Mouse (Mus musculus) gastrocnemius, adult 18-20 months (tissue): Measurements from ENCODE around the gene Ndrg2. TPM values are rescaled to one million over a fixed set of nuclear protein-coding genes. Genes with fewer than 3 reads are reported as not detected.
"Not testable (repeated sequence)": the region's sequence is repeated elsewhere in the genome, so short reads cannot be mapped to it uniquely, and the experiment has no call there.

Experiments
- DNase-seq: peaks from one replicate; pipeline ENCODE4 v3.0.0; 2021; ENCODE audit warnings: low spot score
- long read RNA-seq, 2 experiments: library from polyadenylated mRNA; stranded (forward); transcript quantifications; one replicate each; pipeline ENCODE4 v2.0.0; 2021
- total RNA-seq, 2 experiments: library from RNA; stranded (reverse); gene quantifications; 2 replicates each; pipeline ENCODE4 v1.2.3; 2021

Gene Ndrg2
- 1,000 to 10,000 TPM; 1,941 to 1,973 TPM for total RNA-seq
- long read RNA-seq, experiment 1, transcript Ndrg2-202 (15 exons, 2,103 nt) = minor isoform, 8 of 3,320 reads
- long read RNA-seq, experiment 1, transcript Ndrg2-201 (16 exons, 2,099 nt) = major isoform, 1,274 of 3,320 reads
- long read RNA-seq, experiment 1, partial matches to known transcripts = 176 of 3,320 reads
- long read RNA-seq, experiment 1, other reads (novel, unspliced or antisense) = 1,862 of 3,320 reads
- long read RNA-seq, experiment 2, transcript Ndrg2-201 (16 exons, 2,099 nt) = major isoform, 1,080 of 2,999 reads
- long read RNA-seq, experiment 2, transcript Ndrg2-202 (15 exons, 2,103 nt) = minor isoform, 6 of 2,999 reads
- long read RNA-seq, experiment 2, partial matches to known transcripts = 171 of 2,999 reads
- long read RNA-seq, experiment 2, other reads (novel, unspliced or antisense) = 1,742 of 2,999 reads

- DNase-seq = peak; percentile 94
Measured at GRCm38 (mm10) chr14:51913960-51914762, at the start of gene Ndrg2. Gene Ndrg2, minus strand, starts transcription at chr14:51914158.

- DNase-seq = no peak
Measured at GRCm38 (mm10) chr14:51960316-51960715, 46.4 kb upstream of the Ndrg2 start.

GRCm38 (mm10) chr14:51943336-51943735, 29.4 kb upstream of the Ndrg2 start:
- no peak for DNase-seq

GRCm38 (mm10) chr14:51942236-51942635, 28.3 kb upstream of the Ndrg2 start:
- no peak for DNase-seq

GRCm38 (mm10) chr14:51941577-51941976, 27.6 kb upstream of the Ndrg2 start:
- no peak for DNase-seq

- DNase-seq = peak; percentile 73
Measured at GRCm38 (mm10) chr14:51940944-51941560, 27.1 kb upstream of the Ndrg2 start.

- no peak for DNase-seq
Measured at GRCm38 (mm10) chr14:51939005-51939404, 25.0 kb upstream of the Ndrg2 start.

GRCm38 (mm10) chr14:51932092-51933020, 18.4 kb upstream of the Ndrg2 start:
- no peak for DNase-seq

- DNase-seq = peak; percentile 83
Measured at GRCm38 (mm10) chr14:51930824-51931223, 16.9 kb upstream of the Ndrg2 start.

GRCm38 (mm10) chr14:51929968-51930367, 16.0 kb upstream of the Ndrg2 start:
- DNase-seq = no peak

- DNase-seq = peak; percentile 83
Measured at GRCm38 (mm10) chr14:51929309-51929943, 15.5 kb upstream of the Ndrg2 start.

GRCm38 (mm10) chr14:51926930-51927329, 13.0 kb upstream of the Ndrg2 start:
- DNase-seq = not testable (repeated sequence)

- DNase-seq = no peak
Measured at GRCm38 (mm10) chr14:51923492-51923891, 9.5 kb upstream of the Ndrg2 start.

- no peak for DNase-seq
Measured at GRCm38 (mm10) chr14:51922910-51923309, 9.0 kb upstream of the Ndrg2 start.

GRCm38 (mm10) chr14:51922571-51922865, 8.6 kb upstream of the Ndrg2 start, which contains the start of gene Rnase13:
Gene Rnase13, minus strand, starts transcription at chr14:51922773.
- DNase-seq = peak; percentile 59

- peak; percentile 85 for DNase-seq
Measured at GRCm38 (mm10) chr14:51921759-51922570, 8.0 kb upstream of the Ndrg2 start.

- peak; percentile 69 for DNase-seq
Measured at GRCm38 (mm10) chr14:51918966-51919365, 5.0 kb upstream of the Ndrg2 start.

GRCm38 (mm10) chr14:51918125-51918524, 4.2 kb upstream of the Ndrg2 start, which contains the start of gene Tppp2:
Gene Tppp2, plus strand, starts transcription at chr14:51918425.
- DNase-seq = no peak

- no peak for DNase-seq
Measured at GRCm38 (mm10) chr14:51916539-51916938, 2.6 kb upstream of the Ndrg2 start.

GRCm38 (mm10) chr14:51915030-51915429, 1.1 kb upstream of the Ndrg2 start:
- DNase-seq = peak; percentile 71
